Mouse (Mus musculus) cerebellum, postnatal 10 days (tissue): Measurements from ENCODE around the gene C1rb.
"Not testable (repeated sequence)": the region's sequence is repeated elsewhere in the genome, so short reads cannot be mapped to it uniquely, and the experiment has no call there.

Experiments used
- DNase-seq, 2 experiments: peaks; one replicate each; pipeline ENCODE4 v3.0.0; 2021; ENCODE audit warnings: mixed read lengths in 2 of 2

C1rb gene

GRCm38 (mm10) chr6:124570026-124570425, at the start of gene C1rb:
TSS of gene C1rb (plus strand) at chr6:124570294.
- peak; percentile 75 to 82 for DNase-seq

- DNase-seq, result peak; percentile 63 to 70
These were observed 48.0 kb upstream of the C1rb start for GRCm38 (mm10) chr6:124522082-124522481.

- no peak for DNase-seq
These were observed 42.2 kb upstream of the C1rb start for GRCm38 (mm10) chr6:124527881-124528280.

GRCm38 (mm10) chr6:124531077-124531476, 39.0 kb upstream of the C1rb start:
- DNase-seq, result no peak

- DNase-seq, result not testable (repeated sequence)
These were observed 33.8 kb upstream of the C1rb start for GRCm38 (mm10) chr6:124536125-124536829.

GRCm38 (mm10) chr6:124541176-124541575, 28.9 kb upstream of the C1rb start:
- DNase-seq, result not testable (repeated sequence)

- peak; percentile 70 to 73 for DNase-seq
These were observed 27.8 kb upstream of the C1rb start, which contains the start of gene C1s1 for GRCm38 (mm10) chr6:124542284-124542683. TSS of gene C1s1 (minus strand) at chr6:124542359.

- peak; percentile 44 to 47 for DNase-seq
These were observed 25.6 kb upstream of the C1rb start for GRCm38 (mm10) chr6:124544466-124544865.

- DNase-seq, result no peak
These were observed 24.7 kb upstream of the C1rb start for GRCm38 (mm10) chr6:124545425-124545824.

GRCm38 (mm10) chr6:124547979-124548378, 22.1 kb upstream of the C1rb start:
- not testable (repeated sequence) for DNase-seq

- no peak for DNase-seq
These were observed 21.0 kb upstream of the C1rb start for GRCm38 (mm10) chr6:124549023-124549550.

- DNase-seq, result no peak
These were observed 17.3 kb upstream of the C1rb start for GRCm38 (mm10) chr6:124552766-124553165.

GRCm38 (mm10) chr6:124555956-124556355, 14.1 kb upstream of the C1rb start:
- DNase-seq, result not testable (repeated sequence)

- DNase-seq, result not testable (repeated sequence)
These were observed 8.9 kb upstream of the C1rb start for GRCm38 (mm10) chr6:124561156-124561555.

- DNase-seq, result not testable (repeated sequence)
These were observed 8.5 kb upstream of the C1rb start for GRCm38 (mm10) chr6:124561611-124562010.

GRCm38 (mm10) chr6:124575155-124575678, 5.1 kb downstream of the C1rb start:
- not testable (repeated sequence) for DNase-seq

- DNase-seq, result peak; percentile 61 to 67
These were observed 10.1 kb downstream of the C1rb start for GRCm38 (mm10) chr6:124580155-124580554.

GRCm38 (mm10) chr6:124582231-124582630, 12.1 kb downstream of the C1rb start:
- no peak for DNase-seq

GRCm38 (mm10) chr6:124584935-124585334, 14.8 kb downstream of the C1rb start:
- DNase-seq, result no peak

- peak in 1 of 2 experiments; percentile 20 for DNase-seq
These were observed 15.7 kb downstream of the C1rb start for GRCm38 (mm10) chr6:124585761-124586160.

GRCm38 (mm10) chr6:124586266-124586665, 16.2 kb downstream of the C1rb start:
- DNase-seq, result no peak

- DNase-seq, result no peak
These were observed 18.7 kb downstream of the C1rb start for GRCm38 (mm10) chr6:124588771-124589170.

GRCm38 (mm10) chr6:124592186-124592700, 22.1 kb downstream of the C1rb start:
- peak; percentile 71 to 78 for DNase-seq

GRCm38 (mm10) chr6:124593121-124593520, 23.0 kb downstream of the C1rb start:
- no peak for DNase-seq
